Mouse (Mus musculus) embryonic facial prominence, embryonic 11.5 days (tissue): ENCODE measurements around the gene Tcf23. TPM values are rescaled to one million over a fixed set of nuclear protein-coding genes. Genes with fewer than 3 reads are reported as not detected.
A peak's percentile ranks its signal among the peaks of the same experiment; 100 is the strongest.

ENCODE experiments used
- ATAC-seq: fragments of 200-750 bp; cut with Nextera tagmentation; replicated peaks from 2 replicates; pipeline ENCODE4 v1.8.0; 2017; ENCODE audit warnings: low read depth; ENCODE audit not compliant: insufficient number of reproducible peaks, low FRiP score, low TSS enrichment
- DNase-seq: peaks from one replicate; pipeline ENCODE4 v3.0.0-alpha.2; 2015; ENCODE audit warnings: low spot score
- H3K27ac ChIP-seq: fragments of 300-500 bp; sonication (generic); replicated peaks from 2 replicates; pipeline ENCODE4 v1.5.1; 2014; ENCODE audit warnings: mild to moderate bottlenecking, low read depth, low read length, control low read depth
- H3K27me3 ChIP-seq: fragments of 300-500 bp; sonication (generic); 2 replicates; pipeline ENCODE4 v1.6.1; 2014; ENCODE audit warnings: mild to moderate bottlenecking, low read length, moderate library complexity, mixed read lengths; ENCODE audit not compliant: control insufficient read depth, insufficient read depth
- H3K36me3 ChIP-seq: fragments of 300-500 bp; sonication (generic); replicated peaks from 2 replicates; pipeline ENCODE4 v1.6.1; 2014; ENCODE audit warnings: low read depth, mild to moderate bottlenecking, low read length, moderate library complexity, mixed read lengths; ENCODE audit not compliant: control insufficient read depth, insufficient read depth
- H3K4me1 ChIP-seq: fragments of 300-500 bp; sonication (generic); 2 replicates; pipeline ENCODE4 v1.6.1; 2014; ENCODE audit warnings: low read length, mixed read lengths; ENCODE audit not compliant: control insufficient read depth, insufficient read depth
- H3K4me2 ChIP-seq: fragments of 300-500 bp; sonication (generic); 2 replicates; pipeline ENCODE4 v1.6.1; 2014; ENCODE audit warnings: low read depth, mild to moderate bottlenecking, control low read depth, low read length, moderate library complexity
- H3K4me3 ChIP-seq: fragments of 300-500 bp; sonication (generic); 2 replicates; pipeline ENCODE4 v1.5.1; 2014; ENCODE audit warnings: low read depth, low read length, control low read depth
- H3K9ac ChIP-seq: fragments of 300-500 bp; sonication (generic); replicated peaks from 2 replicates; pipeline ENCODE4 v1.6.1; 2014; ENCODE audit warnings: mild to moderate bottlenecking, control low read depth, low read length
- H3K9me3 ChIP-seq: fragments of 300-500 bp; sonication (generic); replicated peaks from 2 replicates; pipeline ENCODE4 v1.6.1; 2016; ENCODE audit warnings: mild to moderate bottlenecking, low read length, inconsistent platforms, mixed read lengths; ENCODE audit not compliant: control insufficient read depth
- WGBS: fragments of 180-500 bp; shearing (Covaris S2); extraction: QIAGEN DNeasy Blood & Tissue Kit; methylation state at CpG from one replicate; pipeline ENCODE4 v1.1.7; 2014; 5-methylcytosine and 5-hydroxymethylcytosine counted together
- polyA plus RNA-seq: library from polyadenylated mRNA; unstranded; fragments of >200 nt; fragmentation: Nextera tagmentation; extraction: Ambion mirVana; gene quantifications from 2 replicates; pipeline ENCODE4 v1.2.1, GENCODE M21; 2014

The Tcf23 gene
- polyA plus RNA-seq, 1 experiment from 2014 or later: not detected

GRCm38 (mm10) chr5:30959966-30960501 lies 8.4 kb upstream of the Tcf23 start, which contains the start of gene Preb:
Preb (minus strand) TSS chr5:30960361.
- peak; percentile 95 for ATAC-seq
- DNase-seq: peak; percentile 99

GRCm38 (mm10) chr5:30960814-30961213 lies 7.6 kb upstream of the Tcf23 start:
- Histone ChIP-seq H3K27ac (no peak overlapping the region), H3K4me2 (peak overlapping the region; percentile 43), H3K9me3 (no peaks in the 10 kb centered on the region), H3K4me1 (peaks cover 8% of the 10 kb centered on the region), H3K4me3 (peak overlapping the region; percentile 81), H3K9ac (no peak overlapping the region; the same call in 1 of the 2 replicates), H3K27me3 (no peaks in the 10 kb centered on the region), H3K36me3 (no peaks in the 10 kb centered on the region; the same call in 1 of the 2 replicates)
- 90% methylated on average over 2 of the region's 2 CpGs for WGBS
- ATAC-seq: no peak
- DNase-seq: no peak

More at GRCm38 (mm10) chr5:30959966-30960501, 8.4 kb upstream of the Tcf23 start, which contains the start of gene Preb:
- H3K27ac ChIP-seq: peak within 1 kb of the TSS; percentile 67
- no peaks in the 10 kb centered on the region; the same call in 1 of the 2 replicates for H3K36me3 ChIP-seq
- no peaks in the 10 kb centered on the region for H3K27me3 ChIP-seq
- H3K9ac ChIP-seq: peak within 1 kb of the TSS; percentile 92
- H3K4me2 ChIP-seq: peak within 1 kb of the TSS; percentile 64
- 0% methylated on average over 56 of the region's 56 CpGs for WGBS
- no peaks in the 10 kb centered on the region for H3K9me3 ChIP-seq
- H3K4me1 ChIP-seq: peaks cover 8% of the 10 kb centered on the region
- peak within 1 kb of the TSS; percentile 81 for H3K4me3 ChIP-seq

GRCm38 (mm10) chr5:30961545-30962505 lies 6.6 kb upstream of the Tcf23 start:
- Histone ChIP-seq H3K9ac (no peak overlapping the region), H3K4me3 (no peak overlapping the region), H3K4me2 (no peak overlapping the region), H3K36me3 (no peaks in the 10 kb centered on the region; the same call in 1 of the 2 replicates), H3K4me1 (peaks cover 8% of the 10 kb centered on the region), H3K27me3 (no peaks in the 10 kb centered on the region), H3K27ac (no peak overlapping the region), H3K9me3 (no peaks in the 10 kb centered on the region)
- DNase-seq: no peak
- WGBS: 84% methylated on average over 10 of the region's 10 CpGs
- no peak for ATAC-seq

- Histone ChIP-seq H3K4me2 (no peak overlapping the region), H3K9me3 (no peaks in the 10 kb centered on the region), H3K27ac (no peak overlapping the region), H3K4me3 (no peak overlapping the region), H3K27me3 (no peaks in the 10 kb centered on the region), H3K36me3 (no peaks in the 10 kb centered on the region), H3K9ac (no peak overlapping the region), H3K4me1 (peaks cover 3% of the 10 kb centered on the region; the same call in 1 of the 2 replicates)
- ATAC-seq (no peak), DNase-seq (no peak)
- 83% methylated on average over 3 of the region's 3 CpGs for WGBS
These were observed 4.5 kb upstream of the Tcf23 start for GRCm38 (mm10) chr5:30963916-30964315.

- no peaks in the 10 kb centered on the region for H3K27me3 ChIP-seq
- no peak overlapping the region for H3K4me3 ChIP-seq
- H3K36me3 ChIP-seq: no peaks in the 10 kb centered on the region
- ATAC-seq (no peak), DNase-seq (no peak)
- H3K27ac ChIP-seq: no peak overlapping the region
- WGBS: 89% methylated on average over 4 of the region's 4 CpGs
- H3K4me1 ChIP-seq: no peaks in the 10 kb centered on the region
- H3K9ac ChIP-seq: no peak overlapping the region
- no peak overlapping the region for H3K4me2 ChIP-seq
- no peaks in the 10 kb centered on the region for H3K9me3 ChIP-seq
These were observed 2.3 kb upstream of the Tcf23 start for GRCm38 (mm10) chr5:30966189-30966588.

- Histone ChIP-seq H3K4me1 (no peaks in the 10 kb centered on the region), H3K9me3 (no peaks in the 10 kb centered on the region), H3K27ac (no peak overlapping the region), H3K9ac (no peak overlapping the region), H3K36me3 (no peaks in the 10 kb centered on the region), H3K4me3 (no peak overlapping the region), H3K27me3 (no peaks in the 10 kb centered on the region), H3K4me2 (no peak overlapping the region)
- DNase-seq (no peak), ATAC-seq (no peak)
- 76% methylated on average over 2 of the region's 2 CpGs for WGBS
These were observed 978 bp downstream of the Tcf23 start for GRCm38 (mm10) chr5:30969440-30969839.

- Histone ChIP-seq H3K27ac (no peak overlapping the region), H3K4me3 (no peak overlapping the region), H3K9ac (no peak overlapping the region), H3K27me3 (no peaks in the 10 kb centered on the region), H3K4me2 (no peak overlapping the region), H3K36me3 (no peaks in the 10 kb centered on the region), H3K9me3 (no peaks in the 10 kb centered on the region), H3K4me1 (no peaks in the 10 kb centered on the region)
- WGBS: 74% methylated on average over 9 of the region's 9 CpGs
- no peak for DNase-seq
- ATAC-seq: no peak
These were observed 6.6 kb downstream of the Tcf23 start for GRCm38 (mm10) chr5:30974870-30975656.
